Mouse (Mus musculus): ENCODE measurements around the gene Exoc6b. TPM values are rescaled to one million over a fixed set of nuclear protein-coding genes. Genes with fewer than 3 reads are reported as not detected.

Gene Exoc6b
- polyA plus RNA-seq, 1 experiment from 2014 or later, result 2.0 TPM

DNA sequence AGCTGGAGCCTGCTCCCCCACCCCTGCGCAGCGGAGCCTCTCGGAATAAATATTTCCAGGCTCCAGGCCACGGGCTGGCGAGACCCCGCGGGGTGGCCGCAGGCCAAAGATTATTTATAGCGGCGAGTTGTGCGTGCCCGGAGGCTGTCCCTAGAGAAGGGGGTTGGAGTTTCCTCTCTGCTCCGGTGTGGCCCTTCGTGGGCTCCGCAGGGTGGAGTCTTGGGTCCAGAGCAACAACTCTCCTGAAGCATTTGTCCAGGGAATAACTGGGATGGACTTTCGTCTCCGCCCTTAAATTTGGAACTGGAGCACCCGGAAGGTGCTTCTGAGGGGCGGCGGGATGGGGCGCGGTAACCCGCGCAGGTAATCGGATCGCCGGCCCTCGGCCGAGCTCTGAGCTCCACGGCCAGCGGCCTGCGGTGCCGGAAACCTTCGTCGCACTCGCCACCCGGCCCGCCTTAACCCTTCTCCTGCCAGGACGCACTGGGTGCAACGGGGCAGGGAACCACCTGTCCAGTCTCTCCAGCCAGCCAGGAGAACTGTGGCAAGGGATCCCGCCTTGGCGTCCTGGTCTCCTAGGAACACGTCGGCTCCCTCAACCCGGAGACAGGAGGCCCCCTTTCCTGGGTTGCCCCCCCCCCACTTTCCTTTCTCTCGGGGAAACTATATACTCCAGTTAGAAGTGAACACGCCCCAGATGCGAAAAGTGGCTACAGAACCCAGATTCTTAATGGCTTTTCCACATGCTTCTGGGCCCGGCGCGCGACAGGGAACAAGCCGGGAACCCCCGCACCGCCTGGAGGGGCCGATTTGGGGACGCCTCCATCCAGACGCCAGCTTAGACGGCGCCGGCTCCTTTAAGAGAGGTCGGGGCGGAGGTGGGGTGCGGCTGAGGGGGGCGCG, 484.3 kb downstream of the Exoc6b start:
- ATAC-seq (no peak), DNase-seq (peak; percentile 21)
- H3K36me3 ChIP-seq (replicated peaks; ENCODE audit: insufficient read depth, low read length), result no peaks in the 10 kb centered on the region
- H3K27me3 ChIP-seq (ENCODE audit: insufficient read depth, low read length), result peaks cover 97% of the 10 kb centered on the region
- H3K27ac ChIP-seq (ENCODE audit: low read depth), result no peak overlapping the region
- H3K4me2 ChIP-seq (ENCODE audit: low read depth, low read length), result peak overlapping the region; percentile 53
- peak overlapping the region; percentile 22 for H3K4me3 ChIP-seq (ENCODE audit: low read depth, low read length)
- 1% methylated on average over 58 of the region's 66 CpGs for WGBS (ENCODE audit: insufficient replicate concordance)
- no peak overlapping the region for H3K9ac ChIP-seq (replicated peaks)
- TF ChIP-seq EP300 (IDR thresholded peaks at IDR 0.05; ENCODE audit: low read depth) (no peak), CTCF (IDR thresholded peaks at IDR 0.05; ENCODE audit: low read depth) (no peak)
- H3K4me1 ChIP-seq (ENCODE audit: insufficient read depth), result peaks cover 38% of the 10 kb centered on the region
- no peaks in the 10 kb centered on the region for H3K9me3 ChIP-seq (ENCODE audit: low read length)

- peak; percentile 14; the same call in 1 of the 2 replicates for ATAC-seq
- Histone ChIP-seq H3K9ac (replicated peaks) (no peak overlapping the region), H3K27me3 (ENCODE audit: insufficient read depth, low read length) (peaks cover 92% of the 10 kb centered on the region), H3K4me3 (ENCODE audit: low read depth, low read length) (peak overlapping the region; percentile 24; the same call in 1 of the 2 replicates), H3K27ac (ENCODE audit: low read depth) (no peak overlapping the region), H3K4me1 (ENCODE audit: insufficient read depth) (peaks cover 38% of the 10 kb centered on the region), H3K9me3 (ENCODE audit: low read length) (no peaks in the 10 kb centered on the region), H3K36me3 (replicated peaks; ENCODE audit: insufficient read depth, low read length) (no peaks in the 10 kb centered on the region), H3K4me2 (ENCODE audit: low read depth, low read length) (peak overlapping the region; percentile 53)
- 3% methylated on average over 48 of the region's 48 CpGs for WGBS (ENCODE audit: insufficient replicate concordance)
- no peak for TF ChIP-seq CTCF (IDR thresholded peaks at IDR 0.05; ENCODE audit: low read depth)
- no peak for TF ChIP-seq EP300 (IDR thresholded peaks at IDR 0.05; ENCODE audit: low read depth)
- DNase-seq, result peak; percentile 18
These were observed 485.2 kb downstream of the Exoc6b start for GRCm38 (mm10) chr6:84583841-84584782.

DNA sequence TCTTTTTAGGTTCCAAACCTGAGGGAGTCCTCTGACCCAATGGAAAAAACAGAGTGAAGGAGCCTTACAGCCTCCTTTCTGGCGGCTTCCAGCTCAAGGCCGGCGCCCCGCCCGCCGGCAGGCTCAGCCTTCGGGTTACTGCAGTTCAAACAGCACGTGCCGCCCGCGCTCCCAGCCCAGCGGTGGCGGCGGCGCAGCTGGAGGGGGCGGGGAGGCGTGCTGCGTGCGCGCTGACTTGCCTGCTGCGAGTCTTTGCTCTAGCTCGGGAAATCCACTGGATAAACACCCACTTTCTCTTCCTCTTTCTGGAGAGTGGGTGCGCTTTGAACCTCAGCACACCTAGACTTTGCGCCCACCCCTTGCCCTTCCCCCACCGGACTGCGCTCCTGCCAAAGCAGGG, 485.9 kb downstream of the Exoc6b start:
- H3K4me1 ChIP-seq (ENCODE audit: insufficient read depth), result peaks cover 37% of the 10 kb centered on the region
- H3K36me3 ChIP-seq (replicated peaks; ENCODE audit: insufficient read depth, low read length), result no peaks in the 10 kb centered on the region
- DNase-seq (peak; percentile 74), ATAC-seq (peak; percentile 72)
- WGBS (ENCODE audit: insufficient replicate concordance), result 0% methylated on average over 26 of the region's 26 CpGs
- no peak overlapping the region for H3K27ac ChIP-seq (ENCODE audit: low read depth)
- H3K4me3 ChIP-seq (ENCODE audit: low read depth, low read length), result peak overlapping the region; percentile 24; the same call in 1 of the 2 replicates
- no peak overlapping the region for H3K9ac ChIP-seq (replicated peaks)
- peaks cover 89% of the 10 kb centered on the region for H3K27me3 ChIP-seq (ENCODE audit: insufficient read depth, low read length)
- peak overlapping the region; percentile 51 for H3K4me2 ChIP-seq (ENCODE audit: low read depth, low read length)
- TF ChIP-seq CTCF (IDR thresholded peaks at IDR 0.05; ENCODE audit: low read depth) (no peak), EP300 (IDR thresholded peaks at IDR 0.05; ENCODE audit: low read depth) (no peak)
- H3K9me3 ChIP-seq (ENCODE audit: low read length), result no peaks in the 10 kb centered on the region

DNA sequence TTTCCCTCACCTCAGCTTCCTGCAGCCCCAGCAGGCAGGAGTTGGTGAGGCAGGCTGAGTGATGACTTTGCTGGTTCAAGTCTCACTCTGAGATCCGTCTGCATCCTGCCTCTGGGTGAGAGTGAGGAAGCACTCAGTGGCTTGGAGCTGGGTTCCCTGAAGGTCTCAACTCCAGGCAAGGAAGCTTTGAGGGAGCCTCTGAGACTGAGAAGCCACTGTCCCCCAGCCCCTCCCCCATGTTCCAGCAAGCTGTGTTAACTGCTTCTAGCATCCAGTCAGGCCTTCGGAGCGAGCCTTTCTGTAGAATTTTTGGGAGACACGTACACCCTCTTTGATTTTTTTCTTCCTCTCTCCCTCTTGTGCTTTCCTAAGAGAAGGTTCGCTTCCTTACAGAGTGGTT, 486.5 kb downstream of the Exoc6b start:
- Histone ChIP-seq H3K27ac (ENCODE audit: low read depth) (no peak overlapping the region), H3K36me3 (replicated peaks; ENCODE audit: insufficient read depth, low read length) (no peaks in the 10 kb centered on the region), H3K27me3 (ENCODE audit: insufficient read depth, low read length) (peaks cover 84% of the 10 kb centered on the region), H3K9me3 (ENCODE audit: low read length) (no peaks in the 10 kb centered on the region), H3K4me3 (ENCODE audit: low read depth, low read length) (0 out of 2 replicates have a peak overlapping the region, but pooled peaks have one; percentile 24), H3K4me2 (ENCODE audit: low read depth, low read length) (0 out of 2 replicates have a peak overlapping the region, but pooled peaks have one; percentile 51), H3K4me1 (ENCODE audit: insufficient read depth) (peaks cover 32% of the 10 kb centered on the region), H3K9ac (replicated peaks) (no peak overlapping the region)
- TF ChIP-seq CTCF (IDR thresholded peaks at IDR 0.05; ENCODE audit: low read depth) (no peak), EP300 (IDR thresholded peaks at IDR 0.05; ENCODE audit: low read depth) (no peak)
- WGBS (ENCODE audit: insufficient replicate concordance), result 46% methylated on average over 5 of the region's 5 CpGs
- ATAC-seq, result no peak
- DNase-seq, result no peak

DNA sequence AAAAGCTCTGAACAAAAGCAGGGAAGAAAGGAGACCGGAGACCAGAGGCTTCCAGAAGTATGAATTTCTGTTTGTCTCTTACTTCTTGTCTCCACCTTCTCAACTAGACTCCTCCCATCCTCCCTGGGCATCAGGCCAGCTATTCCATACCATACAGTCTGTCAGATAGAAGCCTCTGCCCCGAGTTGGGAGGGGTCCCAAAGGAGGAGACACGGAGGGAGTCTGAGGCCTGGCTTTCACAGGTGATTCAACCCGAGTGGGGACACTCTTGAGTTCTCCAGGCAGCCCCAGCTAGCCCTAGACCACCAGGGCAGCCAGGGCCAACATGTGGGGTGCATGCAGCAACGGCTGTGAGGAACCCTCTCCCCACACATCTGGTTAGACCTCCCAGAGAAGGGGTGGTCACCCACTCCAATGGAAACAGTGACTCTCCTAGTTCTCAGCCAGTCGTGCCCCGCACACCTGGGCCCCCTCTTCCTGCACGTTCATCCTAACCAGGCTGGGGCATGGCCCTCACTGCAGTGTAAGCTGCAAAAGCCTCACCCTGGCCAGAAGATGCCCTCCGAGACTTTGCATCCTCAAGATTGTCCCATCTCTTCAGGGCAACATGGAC, 487.4 kb downstream of the Exoc6b start:
- DNase-seq (no peak), ATAC-seq (no peak)
- Histone ChIP-seq H3K4me1 (ENCODE audit: insufficient read depth) (peaks cover 28% of the 10 kb centered on the region), H3K27ac (ENCODE audit: low read depth) (no peak overlapping the region), H3K27me3 (ENCODE audit: insufficient read depth, low read length) (peaks cover 75% of the 10 kb centered on the region), H3K4me2 (ENCODE audit: low read depth, low read length) (no peak overlapping the region), H3K9ac (replicated peaks) (no peak overlapping the region), H3K9me3 (ENCODE audit: low read length) (no peaks in the 10 kb centered on the region), H3K36me3 (replicated peaks; ENCODE audit: insufficient read depth, low read length) (no peaks in the 10 kb centered on the region), H3K4me3 (ENCODE audit: low read depth, low read length) (no peak overlapping the region)
- TF ChIP-seq EP300 (IDR thresholded peaks at IDR 0.05; ENCODE audit: low read depth), result no peak
- no peak for TF ChIP-seq CTCF (IDR thresholded peaks at IDR 0.05; ENCODE audit: low read depth)
- 58% methylated on average over 9 of the region's 9 CpGs for WGBS (ENCODE audit: insufficient replicate concordance)
